Mouse (Mus musculus): ENCODE measurements around the gene Rhox7b.

GRCm38 (mm10) chrX:37908581-37908980, 11.5 kb upstream of the Rhox7b start:
- TF ChIP-seq CTCF (IDR thresholded peaks at IDR 0.05; ENCODE audit: borderline replicate concordance, insufficient read depth, low read length) (no peak), POLR2A (IDR thresholded peaks at IDR 0.05; ENCODE audit: low read depth, low read length) (no peak)

All from embryonic fibroblast, embryonic 13.5 days (primary cell).